Mouse (Mus musculus) heart, postnatal 0 days (tissue): ENCODE measurements around the gene Bbx. TPM values are rescaled to one million over a fixed set of nuclear protein-coding genes. Genes with fewer than 3 reads are reported as not detected.

Experiments used
- ATAC-seq: fragments of 200-750 bp; cut with Nextera tagmentation; 2 replicates; pipeline ENCODE4 v1.8.0; 2017; ENCODE audit warnings: low read depth, moderate number of reproducible peaks, moderate library complexity; ENCODE audit not compliant: insufficient read depth
- DNase-seq: peaks from one replicate; pipeline ENCODE4 v3.0.0-alpha.2; 2016; ENCODE audit warnings: low spot score
- H3K27ac ChIP-seq: fragments of 300-500 bp; sonication (generic); 2 replicates; pipeline ENCODE4 v1.5.1; 2014; ENCODE audit warnings: low read depth, mild to moderate bottlenecking
- H3K27me3 ChIP-seq: fragments of 300-500 bp; sonication (generic); 2 replicates; pipeline ENCODE4 v1.6.1; 2014; ENCODE audit warnings: low read length, mixed read lengths; ENCODE audit not compliant: control insufficient read depth, insufficient read depth
- H3K36me3 ChIP-seq: fragments of 300-500 bp; sonication (generic); replicated peaks from 2 replicates; pipeline ENCODE4 v1.6.1; 2014; ENCODE audit warnings: low read length, mixed read lengths; ENCODE audit not compliant: control insufficient read depth, insufficient read depth
- H3K4me1 ChIP-seq: fragments of 300-500 bp; sonication (generic); 2 replicates; pipeline ENCODE4 v1.6.1; 2014; ENCODE audit warnings: antibody characterized with exemption; ENCODE audit not compliant: control insufficient read depth, insufficient read depth
- H3K4me2 ChIP-seq: fragments of 300-500 bp; sonication (generic); 2 replicates; pipeline ENCODE4 v1.6.1; 2014; ENCODE audit warnings: low read depth, mild to moderate bottlenecking, low read length, moderate library complexity
- H3K4me3 ChIP-seq: fragments of 300-500 bp; sonication (generic); 2 replicates; pipeline ENCODE4 v1.5.1; 2014; ENCODE audit warnings: low read depth, low read length
- H3K9ac ChIP-seq: fragments of 300-500 bp; sonication (generic); replicated peaks from 2 replicates; pipeline ENCODE4 v1.6.1; 2014; ENCODE audit warnings: low read depth, low read length, mixed read lengths
- H3K9me3 ChIP-seq: fragments of 300-500 bp; sonication (generic); replicated peaks from 2 replicates; pipeline ENCODE4 v1.6.1; 2016; ENCODE audit warnings: low read length; ENCODE audit not compliant: control insufficient read depth
- CTCF ChIP-seq: IDR thresholded peaks from 2 replicates; pipeline ENCODE4 v1.5.1; 2016; ENCODE audit warnings: antibody characterized with exemption, control low read depth, low read depth
- EP300 ChIP-seq: IDR thresholded peaks from 2 replicates; pipeline ENCODE4 v1.6.1; 2016; ENCODE audit warnings: antibody characterized with exemption, low read depth
- WGBS: fragments of 180-500 bp; shearing (Covaris S2); extraction: QIAGEN DNeasy Blood & Tissue Kit; methylation state at CpG from one replicate; pipeline ENCODE4 v1.1.7; 2014; 5-methylcytosine and 5-hydroxymethylcytosine counted together
- polyA plus RNA-seq: library from polyadenylated mRNA; unstranded; fragments of >200 nt; fragmentation: Nextera tagmentation; extraction: Ambion mirVana; gene quantifications from 2 replicates; pipeline ENCODE4 v1.2.1, GENCODE M21; 2015
- total RNA-seq: library from RNA; depleted of rRNA; stranded (reverse); fragments of >200 nt; gene quantifications from 2 replicates; pipeline ENCODE4 v1.2.3, GENCODE M21; 2014; ENCODE audit warnings: low replicate concordance

Bbx gene
- total and polyA plus RNA-seq, 2 experiments from 2014 or later: 17.4 to 20.3 TPM

GRCm38 (mm10) chr16:50380682-50381350 lies 51.4 kb downstream of the Bbx start:
- no peaks in the 10 kb centered on the region for H3K4me1 ChIP-seq
- DNase-seq: peak; percentile 40
- peak overlapping the region; percentile 55 for H3K4me2 ChIP-seq
- 28% methylated on average over 10 of the region's 10 CpGs for WGBS
- no peaks in the 10 kb centered on the region for H3K27me3 ChIP-seq
- peak overlapping the region; percentile 4 for H3K4me3 ChIP-seq
- no peaks in the 10 kb centered on the region for H3K9me3 ChIP-seq
- H3K9ac ChIP-seq: no peak overlapping the region
- peak; percentile 89 for ATAC-seq
- no peaks in the 10 kb centered on the region for H3K36me3 ChIP-seq
- no peak overlapping the region for H3K27ac ChIP-seq
- TF ChIP-seq EP300 (no peak), CTCF (peak; percentile 68)

GRCm38 (mm10) chr16:50380232-50380631 lies 52.0 kb downstream of the Bbx start:
- H3K27me3 ChIP-seq: no peaks in the 10 kb centered on the region
- no peak overlapping the region for H3K27ac ChIP-seq
- 60% methylated on average over 7 of the region's 7 CpGs for WGBS
- no peak for ATAC-seq
- H3K9ac ChIP-seq: no peak overlapping the region
- H3K36me3 ChIP-seq: no peaks in the 10 kb centered on the region
- TF ChIP-seq EP300: no peak
- no peak for TF ChIP-seq CTCF
- H3K4me3 ChIP-seq: no peak overlapping the region
- no peak for DNase-seq
- H3K9me3 ChIP-seq: no peaks in the 10 kb centered on the region; the same call in 1 of the 2 replicates
- H3K4me2 ChIP-seq: 0 out of 2 replicates have a peak overlapping the region, but pooled peaks have one; percentile 55
- no peaks in the 10 kb centered on the region for H3K4me1 ChIP-seq

GRCm38 (mm10) chr16:50374611-50375010 lies 57.6 kb downstream of the Bbx start:
- WGBS: 92% methylated on average over 3 of the region's 3 CpGs
- no peak for TF ChIP-seq EP300
- TF ChIP-seq CTCF: peak; percentile 57
- H3K4me3 ChIP-seq: no peak overlapping the region

GRCm38 (mm10) chr16:50373685-50374084 lies 58.5 kb downstream of the Bbx start:
- no peak for TF ChIP-seq CTCF
- no peak for TF ChIP-seq EP300
- H3K27me3 ChIP-seq: no peaks in the 10 kb centered on the region
- DNase-seq (no peak), ATAC-seq (no peak)
- H3K27ac ChIP-seq: no peak overlapping the region
- H3K4me2 ChIP-seq: no peak overlapping the region
- H3K4me1 ChIP-seq: no peaks in the 10 kb centered on the region; the same call in 1 of the 2 replicates
- H3K36me3 ChIP-seq: no peaks in the 10 kb centered on the region
- H3K9ac ChIP-seq: no peak overlapping the region
- 41% methylated on average over 5 of the region's 5 CpGs for WGBS
- H3K9me3 ChIP-seq: no peaks in the 10 kb centered on the region; the same call in 1 of the 2 replicates
- H3K4me3 ChIP-seq: no peak overlapping the region

More at GRCm38 (mm10) chr16:50374611-50375010, 57.6 kb downstream of the Bbx start:
- H3K4me1 ChIP-seq: no peaks in the 10 kb centered on the region; the same call in 1 of the 2 replicates
- H3K27ac ChIP-seq: no peak overlapping the region
- no peaks in the 10 kb centered on the region for H3K36me3 ChIP-seq
- ATAC-seq (no peak), DNase-seq (no peak)
- H3K9me3 ChIP-seq: no peaks in the 10 kb centered on the region; the same call in 1 of the 2 replicates
- no peak overlapping the region for H3K9ac ChIP-seq
- no peak overlapping the region for H3K4me2 ChIP-seq
- H3K27me3 ChIP-seq: no peaks in the 10 kb centered on the region

GRCm38 (mm10) chr16:50372543-50372942 lies 59.6 kb downstream of the Bbx start:
- TF ChIP-seq EP300 (no peak), CTCF (no peak)
- H3K4me3 ChIP-seq: no peak overlapping the region
- no peaks in the 10 kb centered on the region; the same call in 1 of the 2 replicates for H3K9me3 ChIP-seq
- H3K4me1 ChIP-seq: no peaks in the 10 kb centered on the region; the same call in 1 of the 2 replicates
- no peaks in the 10 kb centered on the region for H3K27me3 ChIP-seq
- DNase-seq (no peak), ATAC-seq (no peak)
- 72% methylated on average over 2 of the region's 2 CpGs for whole genome bisulfite sequencing
- no peak overlapping the region for H3K4me2 ChIP-seq
- no peak overlapping the region for H3K27ac ChIP-seq
- H3K36me3 ChIP-seq: no peaks in the 10 kb centered on the region
- H3K9ac ChIP-seq: no peak overlapping the region
